Mouse (Mus musculus): ENCODE data around the gene Popdc2. TPM values are rescaled to one million over a fixed set of nuclear protein-coding genes. Genes with fewer than 3 reads are reported as not detected.

Popdc2 gene
- total and polyA plus RNA-seq, 3 experiments: 17.5 to 45.4 TPM; not detected in 1

GRCm38 (mm10) chr16:38390322-38390721 lies 28.3 kb downstream of the Popdc2 start:
- Histone ChIP-seq H3K36me3 (ENCODE audit: control insufficient read depth in 1 of 2, insufficient read depth in 2 of 2, low read length in 2 of 2) (peaks cover 0 to 31% of the 10 kb centered on the region in 2 experiments; a peak in 2 of 4 replicates), H3K9ac (ENCODE audit: control insufficient read depth, low read depth, low read length, poor library complexity, severe bottlenecking) (no peak overlapping the region), H3K27ac (ENCODE audit: control insufficient read depth, low read depth, low read length) (no peak overlapping the region), H3K9me3 (replicated peaks; ENCODE audit: insufficient read depth, low read length) (no peaks in the 10 kb centered on the region), H3K4me3 (ENCODE audit: control insufficient read depth in 1 of 2, insufficient read depth in 1 of 2, low read depth in 2 of 2, low read length in 2 of 2) (no peak overlapping the region), H3K4me1 (ENCODE audit: control insufficient read depth in 1 of 2, insufficient read depth in 2 of 2, low read length in 2 of 2) (peaks cover 26 to 32% of the 10 kb centered on the region in 2 experiments), H3K79me2 (ENCODE audit: control insufficient read depth, insufficient read depth, low read length, poor library complexity) (no peaks in the 10 kb centered on the region), H3K27me3 (ENCODE audit: control insufficient read depth in 1 of 2, insufficient read depth in 2 of 2, low read length in 2 of 2) (no peaks in the 10 kb centered on the region)
- no peak for DNase-seq (ENCODE audit: low read depth, low spot score)
- no peak for TF ChIP-seq USF2 (IDR thresholded peaks at IDR 0.05; ENCODE audit: borderline replicate concordance in 1 of 2, insufficient read depth in 1 of 2, low read depth in 1 of 2, low read length in 2 of 2)
- no peak for TF ChIP-seq BHLHE40 (IDR thresholded peaks at IDR 0.05; ENCODE audit: borderline replicate concordance, low read depth, low read length)

GRCm38 (mm10) chr16:38392126-38392894 lies 30.3 kb downstream of the Popdc2 start:
- H3K9ac ChIP-seq (ENCODE audit: control insufficient read depth, low read depth, low read length, poor library complexity, severe bottlenecking): no peak overlapping the region
- no peaks in the 10 kb centered on the region for H3K9me3 ChIP-seq (replicated peaks; ENCODE audit: insufficient read depth, low read length)
- TF ChIP-seq POLR2AphosphoS2 (IDR thresholded peaks at IDR 0.05; ENCODE audit: low read length) (no peak), CHD1 (IDR thresholded peaks at IDR 0.05; ENCODE audit: low read depth, low read length) (no peak), TCF12 (IDR thresholded peaks at IDR 0.05; ENCODE audit: low read depth, low read length) (no peak), MYC (IDR thresholded peaks at IDR 0.05; ENCODE audit: low read depth, low read length) (no peak), TAL1 (IDR thresholded peaks at IDR 0.05; ENCODE audit: low read length) (no peak), JUND (IDR thresholded peaks at IDR 0.05; ENCODE audit: low read depth, low read length) (no peak), POLR2A (IDR thresholded peaks at IDR 0.05; ENCODE audit: control insufficient read depth in 1 of 2, insufficient read depth in 1 of 2, low read depth in 1 of 2, low read length in 2 of 2, poor library complexity in 1 of 2) (no peak), HCFC1 (IDR thresholded peaks at IDR 0.05; ENCODE audit: low read depth, low read length) (no peak), KAT2A (conservative IDR thresholded peaks at IDR 0.05; ENCODE audit: low read depth, low read length) (no peak), MYB (IDR thresholded peaks at IDR 0.05; ENCODE audit: low read depth, low read length) (no peak), E2F4 (IDR thresholded peaks at IDR 0.05; ENCODE audit: borderline replicate concordance, low read depth, low read length) (no peak), CTCF (IDR thresholded peaks at IDR 0.05 in 2 of 3, conservative IDR thresholded peaks at IDR 0.05 in 1 of 3; ENCODE audit: control insufficient read depth in 1 of 3, insufficient read depth in 1 of 3, low read depth in 2 of 3, low read length in 3 of 3, poor library complexity in 1 of 3, severe bottlenecking in 1 of 3) (no peak), NELFE (IDR thresholded peaks at IDR 0.05; ENCODE audit: low read depth, low read length) (no peak), USF1 (IDR thresholded peaks at IDR 0.05; ENCODE audit: low read depth, low read length) (no peak), MEF2A (IDR thresholded peaks at IDR 0.05; ENCODE audit: extremely low read depth, insufficient replicate concordance, low read depth, low read length, poor library complexity, severe bottlenecking) (no peak), SMC3 (IDR thresholded peaks at IDR 0.05; ENCODE audit: low read depth, low read length) (no peak), UBTF (IDR thresholded peaks at IDR 0.05; ENCODE audit: borderline replicate concordance, insufficient read depth, low read depth, low read length) (no peak), ZNF384 (IDR thresholded peaks at IDR 0.05; ENCODE audit: low read depth, low read length) (no peak), ELF1 (IDR thresholded peaks at IDR 0.05; ENCODE audit: low read depth, low read length) (no peak)
- H3K27ac ChIP-seq (ENCODE audit: control insufficient read depth, low read depth, low read length): no peak overlapping the region
- peaks cover 0 to 22% of the 10 kb centered on the region in 2 experiments; a peak in 2 of 4 replicates for H3K36me3 ChIP-seq (ENCODE audit: control insufficient read depth in 1 of 2, insufficient read depth in 2 of 2, low read length in 2 of 2)
- no peaks in the 10 kb centered on the region for H3K27me3 ChIP-seq (ENCODE audit: control insufficient read depth in 1 of 2, insufficient read depth in 2 of 2, low read length in 2 of 2)
- no peak for DNase-seq (ENCODE audit: low read depth, low spot score)
- peaks cover 7 to 25% of the 10 kb centered on the region in 2 experiments for H3K4me1 ChIP-seq (ENCODE audit: control insufficient read depth in 1 of 2, insufficient read depth in 2 of 2, low read length in 2 of 2)
- H3K79me2 ChIP-seq (ENCODE audit: control insufficient read depth, insufficient read depth, low read length, poor library complexity): no peaks in the 10 kb centered on the region
- no peak overlapping the region for H3K4me3 ChIP-seq (ENCODE audit: control insufficient read depth in 1 of 2, insufficient read depth in 1 of 2, low read depth in 2 of 2, low read length in 2 of 2)
